Mouse (Mus musculus) right cerebral cortex, postnatal 4 days (tissue): ENCODE measurements around the gene Gm12216.

Experiments used
- DNase-seq: peaks from one replicate; pipeline ENCODE4 v3.0.0-alpha.2; 2022

Gm12216 gene

DNA sequence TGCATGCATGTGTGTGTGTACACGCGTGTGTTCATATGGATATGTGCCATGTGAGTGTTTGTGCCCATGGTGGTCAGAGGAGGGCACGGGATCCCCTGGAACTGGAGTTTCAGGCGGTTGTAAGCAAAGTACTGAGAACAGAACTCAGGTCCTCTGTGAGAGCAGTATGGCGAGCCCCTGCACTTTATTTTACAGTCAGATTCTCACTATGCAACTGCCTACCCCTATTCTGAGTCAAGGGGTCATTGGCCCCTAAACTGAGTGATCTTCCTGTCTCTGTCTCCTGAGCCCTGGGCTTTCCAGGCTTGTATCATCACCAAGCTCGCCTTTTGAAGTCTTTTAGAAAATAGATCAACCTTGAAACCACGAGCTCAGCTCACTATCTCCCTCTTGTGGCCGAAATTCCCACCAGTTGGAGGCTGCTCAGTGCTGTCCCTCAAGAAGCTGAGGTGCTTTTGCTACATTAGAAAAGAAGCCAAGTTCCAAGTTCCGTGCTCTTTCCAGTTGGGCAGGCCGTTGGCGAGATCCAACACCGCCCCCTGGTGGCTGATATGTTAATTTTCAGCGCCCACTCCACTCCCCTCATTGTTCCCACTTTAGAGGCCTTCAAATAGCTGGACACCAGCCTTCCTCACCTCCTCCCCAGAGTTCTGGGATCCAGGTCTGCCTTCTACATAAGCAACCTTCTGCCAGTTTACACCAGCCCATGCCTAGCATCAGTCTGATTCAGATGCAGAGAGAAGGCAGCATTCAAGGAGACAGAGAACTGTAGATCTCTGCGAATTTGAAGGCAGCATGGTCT is 122.1 kb downstream of the Gm12216 start:
- peak; percentile 76 for DNase-seq

DNA sequence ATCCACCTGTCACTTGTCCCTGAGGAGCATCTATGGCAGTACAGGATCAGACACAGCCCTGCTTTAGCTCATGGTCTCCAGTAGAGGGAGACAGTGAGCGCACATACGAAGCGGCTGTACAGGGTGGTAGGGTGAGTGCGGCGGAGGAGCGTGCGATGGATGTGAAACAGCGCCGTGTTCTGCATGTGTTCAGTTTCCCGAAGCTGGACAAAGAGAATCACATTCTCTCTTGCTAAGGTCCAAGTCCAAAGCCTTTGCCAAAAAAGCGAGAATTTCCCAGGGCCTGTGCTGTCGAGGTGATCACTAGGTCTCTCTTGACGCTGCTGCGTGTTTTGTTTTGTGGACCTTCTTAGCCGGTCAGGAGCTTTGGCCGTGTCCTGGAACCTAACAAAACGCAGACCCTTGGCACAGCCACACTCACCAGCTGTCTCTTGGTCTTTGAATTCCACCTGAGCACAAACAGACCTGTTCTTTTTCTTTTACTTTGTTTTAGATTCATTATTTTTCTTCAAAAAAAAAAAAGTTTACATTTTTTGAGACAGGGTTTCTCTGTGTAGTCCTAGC is 123.3 kb downstream of the Gm12216 start:
- peak; percentile 44 for DNase-seq

DNA sequence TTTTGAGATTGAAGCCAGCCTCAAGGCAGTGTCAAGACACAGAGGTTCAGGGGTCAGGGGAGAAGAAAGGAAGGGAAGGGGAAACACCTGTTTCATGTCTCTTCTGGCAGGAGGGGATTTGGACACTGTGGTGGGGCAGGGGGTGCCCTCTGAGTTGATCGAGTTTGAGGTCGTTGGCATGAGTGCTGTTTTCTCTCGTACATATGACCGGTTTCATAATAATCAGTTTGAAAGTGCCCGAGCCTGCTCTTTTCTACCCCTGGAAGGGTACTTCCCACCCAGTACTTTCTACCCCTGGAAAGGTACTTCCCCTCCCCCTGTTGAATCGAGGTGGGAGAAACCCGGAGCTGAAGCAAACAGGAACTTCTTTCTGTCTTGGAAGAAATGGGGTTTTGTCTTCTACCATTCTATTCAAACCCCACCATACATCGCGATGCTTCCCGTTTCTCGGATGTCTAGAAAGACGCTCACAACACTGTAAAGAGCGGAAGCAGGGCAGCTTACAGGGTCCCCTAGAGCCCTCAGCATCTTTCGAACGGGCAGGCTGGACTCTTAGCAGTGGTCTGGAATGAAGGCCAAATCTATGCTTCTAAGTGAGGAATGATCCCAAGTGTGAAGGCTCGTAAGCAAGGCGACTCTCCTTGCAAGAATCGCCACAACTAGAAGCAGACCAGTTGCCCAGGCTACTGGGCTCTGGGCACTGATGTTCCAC is 123.9 kb downstream of the Gm12216 start:
- no peak for DNase-seq

DNA sequence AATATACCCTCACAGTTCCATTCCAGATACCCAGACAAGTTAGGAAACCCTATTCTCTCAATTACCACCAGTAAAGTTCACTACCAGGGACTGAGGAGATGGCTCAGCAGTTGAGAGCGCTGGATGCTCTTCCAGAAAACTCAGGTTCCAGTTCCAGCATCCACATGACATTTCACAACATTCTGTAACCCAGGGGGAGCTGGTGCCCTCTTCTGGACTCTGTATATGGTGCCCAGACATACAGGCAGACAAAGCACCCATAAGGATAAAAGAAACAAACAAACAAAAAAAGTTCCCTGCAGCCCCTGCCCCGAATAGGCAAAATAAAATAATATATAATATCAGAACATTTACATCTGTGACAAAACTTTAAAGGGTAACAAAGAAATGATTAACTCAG is 124.6 kb downstream of the Gm12216 start:
- DNase-seq, result no peak

DNA sequence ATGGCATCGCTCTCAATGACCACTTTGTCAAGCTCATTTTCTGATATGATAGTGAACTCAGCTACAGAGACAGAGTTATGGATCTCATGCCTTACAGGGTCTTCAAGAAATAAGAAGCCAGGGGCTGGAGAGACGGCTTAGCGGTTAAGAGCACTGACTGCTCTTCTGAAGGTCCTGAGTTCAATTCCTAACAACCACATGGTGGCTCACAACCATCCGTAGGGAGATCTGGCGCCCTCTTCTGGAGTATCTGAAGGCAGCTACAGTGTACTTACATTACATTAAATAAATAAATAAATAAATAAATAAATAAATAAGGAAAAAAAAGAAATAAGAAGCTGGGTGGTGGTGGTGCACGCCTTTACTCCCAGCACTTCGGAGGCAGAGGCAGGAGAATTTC is 125.2 kb downstream of the Gm12216 start:
- no peak for DNase-seq
